Mouse (Mus musculus) T-helper 1 cell (primary cell): ENCODE measurements at regions not wholly inside any gene's neighbourhood (a gene's known extent, or its start where the extent isn't known, plus 50 kb on each side); places are given as distances from the start of the nearest gene placed in this dataset.

ENCODE experiments used
- in situ Hi-C: fragments of 300-600 bp; cut with MboI, MseI; formaldehyde crosslinking; loops from one replicate; pipeline ENCODE4 v1.15.1; 2025; ENCODE audit warnings: high pct_unique_total_duplicates

DNA sequence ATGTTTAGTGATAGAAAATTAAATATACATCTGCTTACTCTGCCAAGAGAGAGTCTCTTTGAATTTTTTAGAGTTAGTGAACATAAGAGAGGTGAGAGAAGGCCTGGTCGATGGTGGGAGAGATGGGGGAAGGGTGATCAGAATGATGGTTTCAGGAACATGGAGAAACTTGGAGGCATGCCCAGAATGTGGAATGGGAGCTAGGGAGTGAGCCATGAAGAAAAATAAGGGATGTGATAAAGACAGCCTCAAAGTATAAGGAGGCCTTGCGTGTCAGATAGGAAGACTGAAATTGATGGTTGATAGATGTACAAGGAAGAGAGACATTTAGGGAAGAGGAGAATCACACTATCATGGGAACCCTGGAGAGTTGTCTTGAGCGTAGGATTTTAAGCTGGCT, 354.6 kb downstream of the Osr1 start:
- in situ Hi-C loops: no loop called here

GRCm38 (mm10) chr12:9934158-9934557, 364.2 kb downstream of the Osr1 start:
- in situ Hi-C loops: no loop called here

GRCm38 (mm10) chr12:9941357-9941756, 371.4 kb downstream of the Osr1 start:
- in situ Hi-C loops: no loop called here

GRCm38 (mm10) chr12:9941823-9942222, 371.9 kb downstream of the Osr1 start:
- in situ Hi-C loops: no loop called here

DNA sequence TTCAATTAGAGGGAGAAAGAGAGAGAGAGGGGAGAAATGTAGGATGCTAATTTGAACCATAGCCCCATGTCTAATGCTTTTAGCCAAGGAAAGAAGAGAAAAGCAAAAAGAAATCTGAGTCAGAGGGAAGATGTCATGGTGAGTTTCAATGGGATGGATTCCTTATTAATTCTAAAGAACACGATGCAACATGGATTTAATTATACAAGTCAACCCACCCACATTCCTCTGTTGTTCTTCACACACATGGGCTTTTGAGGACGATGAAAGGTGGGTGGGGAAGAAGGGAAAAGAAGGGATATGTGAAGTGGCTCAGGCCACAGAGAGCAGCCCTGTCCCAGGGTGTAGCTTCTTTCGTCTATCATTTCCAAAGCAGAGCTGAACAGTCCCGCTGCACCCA, 378.9 kb downstream of the Osr1 start:
- in situ Hi-C loops: no loop called here

DNA sequence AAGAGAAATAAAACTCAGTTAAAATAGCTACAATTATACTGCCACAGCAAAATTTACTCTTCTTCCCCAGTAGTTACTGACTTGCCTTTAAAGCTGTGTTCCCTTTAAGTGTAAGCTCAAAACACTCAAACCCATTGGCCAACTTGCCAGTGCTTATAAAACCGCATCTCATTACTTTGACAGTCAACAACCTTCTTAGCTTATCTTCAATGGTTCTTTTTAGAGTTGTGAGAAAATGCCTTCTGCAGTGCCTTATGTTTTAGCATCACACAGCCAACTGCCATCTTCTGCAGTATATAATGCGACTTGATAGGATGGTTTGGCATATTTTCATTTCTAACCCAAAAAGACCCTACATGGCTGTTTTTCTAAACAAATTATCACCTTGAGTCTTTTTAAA, 382.5 kb downstream of the Osr1 start:
- in situ Hi-C loops: no loop called here

DNA sequence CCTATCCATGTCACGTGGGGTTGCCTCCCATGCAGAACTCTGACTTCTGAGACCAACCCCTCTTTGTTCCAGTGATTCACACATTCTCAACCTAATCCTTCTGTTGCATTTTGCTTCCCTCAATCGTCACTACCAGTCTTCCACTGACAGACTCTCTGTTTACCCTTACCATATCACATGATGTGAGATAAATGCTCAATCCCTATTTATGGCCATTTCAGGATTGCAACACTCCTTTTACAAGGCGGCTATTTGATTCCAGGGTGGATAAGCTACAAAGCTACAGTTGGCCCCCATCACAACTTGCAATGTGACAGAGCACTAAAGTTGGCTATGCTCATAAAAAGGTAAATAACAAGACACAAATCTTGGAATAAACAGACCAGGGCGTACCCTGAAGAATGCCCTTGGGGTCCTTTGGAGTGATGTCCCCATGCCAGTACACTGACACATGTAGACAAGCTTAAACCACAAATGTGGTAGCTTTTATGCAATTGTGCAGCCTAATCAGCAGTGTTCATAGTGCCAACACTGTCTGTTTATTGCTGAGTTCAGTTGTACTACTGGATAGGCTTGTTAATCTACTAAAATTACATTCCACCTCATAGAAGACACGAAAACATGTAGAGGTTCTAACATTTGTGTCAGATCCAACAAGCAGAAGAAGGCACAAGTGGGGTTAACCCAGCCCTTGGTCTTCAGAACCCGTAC, 384.4 kb downstream of the Osr1 start:
- in situ Hi-C loops: no loop called here

DNA sequence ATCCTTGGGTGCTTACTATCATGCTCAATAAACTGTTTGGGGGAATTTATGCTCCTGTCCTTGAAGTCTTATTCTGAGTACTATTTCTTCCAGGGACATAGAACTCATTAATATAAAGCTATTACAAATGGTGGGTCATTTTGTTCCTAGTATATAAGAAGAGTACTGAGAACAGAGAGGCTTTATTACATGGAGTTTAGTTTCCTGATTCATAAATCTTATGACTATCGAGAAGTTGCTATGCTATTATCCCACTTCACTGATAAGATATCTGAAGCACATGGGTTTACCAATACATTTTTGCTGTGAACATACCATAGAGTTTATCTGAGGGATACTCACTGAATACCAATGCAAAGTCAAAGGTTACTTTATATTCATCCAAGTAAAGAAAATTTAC, 399.5 kb downstream of the Osr1 start:
- in situ Hi-C loops: no loop called here

DNA sequence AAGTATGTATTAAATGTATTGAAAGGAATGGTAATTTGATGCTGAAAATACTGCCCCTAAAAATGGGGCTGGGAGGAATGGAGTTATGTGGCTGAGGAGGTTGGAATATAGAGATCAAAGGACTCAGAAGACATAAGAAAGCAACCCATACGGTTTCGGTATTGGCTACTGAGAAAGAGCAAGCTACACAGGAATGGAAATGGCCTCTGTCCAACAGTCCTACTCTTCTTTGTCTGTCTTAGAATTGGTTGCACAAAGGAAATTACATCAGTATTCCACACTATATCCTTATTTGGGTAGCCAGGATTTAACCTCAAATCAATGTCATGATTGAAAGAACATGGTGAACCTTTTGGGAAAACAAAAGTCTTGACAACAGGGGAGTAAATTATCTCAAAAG, 399.0 kb upstream of the Nt5c1b start:
- in situ Hi-C loops: loop anchor here (10.0 kb wide), 1 partner anchor 386 kb away; no protein-coding TSS in a partner anchor

DNA sequence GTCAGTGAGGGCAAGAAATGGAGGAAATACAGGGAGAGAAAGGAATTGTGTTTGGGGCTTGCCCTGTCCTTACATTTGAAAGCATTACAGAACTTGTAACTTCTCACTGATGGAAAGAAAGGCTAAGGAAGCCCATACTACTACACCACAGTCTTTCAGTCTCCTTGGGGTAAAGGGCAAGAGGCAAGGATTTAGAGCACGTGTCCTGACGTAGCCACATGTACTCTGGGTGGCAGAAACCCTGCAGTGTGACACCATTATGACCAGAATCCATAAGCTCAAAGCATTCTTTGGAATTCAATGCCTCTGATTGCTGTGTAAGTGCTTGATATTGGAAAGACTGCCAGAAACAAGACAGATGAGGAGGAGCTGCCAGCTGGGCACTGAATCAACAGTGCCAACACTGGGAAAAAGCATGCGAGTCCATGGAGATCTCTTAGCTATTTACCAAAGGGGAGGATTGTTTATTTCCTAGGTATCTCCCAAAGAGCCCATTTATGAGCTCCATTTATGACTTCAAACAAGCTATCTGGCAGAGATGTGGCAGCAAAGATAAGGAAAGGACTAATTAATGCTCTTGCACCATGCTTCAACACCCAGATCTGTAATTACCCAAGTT, 391.2 kb upstream of the Nt5c1b start:
- in situ Hi-C loops: loop anchor here (10.0 kb wide), 1 partner anchor 394 kb away; no protein-coding TSS in a partner anchor

- in situ Hi-C loops: loop anchor here (10.0 kb wide), 1 partner anchor 394 kb away; no protein-coding TSS in a partner anchor
Measured at GRCm38 (mm10) chr12:9979113-9979507, 390.7 kb upstream of the Nt5c1b start.

DNA sequence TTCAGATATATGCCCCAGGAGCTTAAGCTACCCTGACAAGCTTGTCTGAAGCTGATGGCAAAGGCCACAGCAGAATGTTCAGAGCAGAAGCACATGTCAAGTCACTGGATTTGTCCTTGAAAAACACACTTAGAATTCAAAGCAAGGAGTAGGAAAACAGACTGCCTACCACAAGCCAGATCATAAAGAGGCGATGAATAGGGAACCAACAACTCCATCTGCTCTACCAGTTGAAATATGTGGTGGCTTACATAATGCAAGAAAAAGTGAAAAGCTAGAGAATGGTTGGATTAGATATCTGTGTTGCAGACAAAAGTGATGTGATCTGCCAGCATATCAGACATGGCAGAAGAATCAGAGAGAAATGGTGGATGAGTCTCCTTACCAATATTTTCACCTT, 378.5 kb upstream of the Nt5c1b start:
- in situ Hi-C loops: no loop called here

DNA sequence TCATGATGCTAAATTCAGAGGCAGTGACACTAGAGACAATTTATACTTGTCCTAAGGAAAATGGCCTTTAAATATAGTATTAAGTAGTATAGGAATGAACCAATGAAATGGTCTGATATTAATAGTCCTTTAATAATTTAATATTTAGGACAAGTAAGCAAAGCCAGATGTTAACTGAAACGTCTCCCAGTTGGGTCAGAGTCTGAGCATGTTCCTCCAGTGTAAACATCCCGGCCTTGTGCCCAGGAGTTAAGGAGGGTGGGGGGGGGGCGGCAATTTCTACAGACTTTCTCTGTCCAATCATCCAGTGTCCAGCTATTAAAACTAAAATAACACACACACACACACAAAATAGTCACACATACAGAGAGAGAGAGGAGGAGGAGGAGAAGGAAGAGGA, 374.1 kb upstream of the Nt5c1b start:
- in situ Hi-C loops: no loop called here

- in situ Hi-C loops: no loop called here
Measured at GRCm38 (mm10) chr12:9996455-9997189, 373.2 kb upstream of the Nt5c1b start.

- in situ Hi-C loops: no loop called here
Measured at GRCm38 (mm10) chr12:9997190-9997561, 372.6 kb upstream of the Nt5c1b start.

DNA sequence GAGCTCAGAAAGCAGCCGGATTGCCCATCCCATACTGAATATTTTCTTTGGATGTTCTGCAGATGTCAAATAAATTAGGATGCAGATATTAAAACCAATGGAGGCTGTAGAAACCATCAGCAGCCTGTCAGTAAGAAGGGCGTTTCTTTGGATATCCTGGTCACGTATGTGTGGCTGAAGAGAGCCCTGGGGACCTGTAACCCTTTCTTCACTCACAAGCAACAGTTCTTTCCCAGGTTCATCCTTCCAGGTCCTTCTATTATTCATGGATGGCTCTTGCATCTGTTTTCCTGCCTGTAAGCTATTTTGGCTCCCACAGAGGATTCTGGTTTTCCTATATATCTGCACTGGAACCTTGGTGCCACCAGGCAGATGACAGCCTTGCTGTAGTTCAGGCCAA, 372.2 kb upstream of the Nt5c1b start:
- in situ Hi-C loops: no loop called here

DNA sequence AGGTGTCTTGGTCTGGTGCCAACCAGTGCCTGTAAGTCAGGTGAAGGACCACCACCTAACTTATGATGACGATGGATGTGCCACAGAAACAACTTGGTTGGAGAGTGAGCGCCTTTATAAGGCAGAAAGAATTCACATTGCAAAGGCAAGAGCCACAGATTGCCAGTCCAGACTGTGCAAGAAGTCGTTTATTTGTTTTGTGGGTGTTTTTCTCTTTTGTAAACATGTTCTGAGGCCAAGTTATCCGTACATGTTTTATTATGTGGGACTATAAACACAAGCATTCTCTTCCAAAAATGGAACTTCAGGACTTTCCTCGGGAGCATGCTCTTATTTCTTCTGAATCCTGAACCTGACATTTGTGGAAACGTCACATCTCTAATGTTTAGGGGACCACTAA, 369.8 kb upstream of the Nt5c1b start:
- in situ Hi-C loops: no loop called here

GRCm38 (mm10) chr12:10008473-10008872, 361.3 kb upstream of the Nt5c1b start:
- in situ Hi-C loops: no loop called here

DNA sequence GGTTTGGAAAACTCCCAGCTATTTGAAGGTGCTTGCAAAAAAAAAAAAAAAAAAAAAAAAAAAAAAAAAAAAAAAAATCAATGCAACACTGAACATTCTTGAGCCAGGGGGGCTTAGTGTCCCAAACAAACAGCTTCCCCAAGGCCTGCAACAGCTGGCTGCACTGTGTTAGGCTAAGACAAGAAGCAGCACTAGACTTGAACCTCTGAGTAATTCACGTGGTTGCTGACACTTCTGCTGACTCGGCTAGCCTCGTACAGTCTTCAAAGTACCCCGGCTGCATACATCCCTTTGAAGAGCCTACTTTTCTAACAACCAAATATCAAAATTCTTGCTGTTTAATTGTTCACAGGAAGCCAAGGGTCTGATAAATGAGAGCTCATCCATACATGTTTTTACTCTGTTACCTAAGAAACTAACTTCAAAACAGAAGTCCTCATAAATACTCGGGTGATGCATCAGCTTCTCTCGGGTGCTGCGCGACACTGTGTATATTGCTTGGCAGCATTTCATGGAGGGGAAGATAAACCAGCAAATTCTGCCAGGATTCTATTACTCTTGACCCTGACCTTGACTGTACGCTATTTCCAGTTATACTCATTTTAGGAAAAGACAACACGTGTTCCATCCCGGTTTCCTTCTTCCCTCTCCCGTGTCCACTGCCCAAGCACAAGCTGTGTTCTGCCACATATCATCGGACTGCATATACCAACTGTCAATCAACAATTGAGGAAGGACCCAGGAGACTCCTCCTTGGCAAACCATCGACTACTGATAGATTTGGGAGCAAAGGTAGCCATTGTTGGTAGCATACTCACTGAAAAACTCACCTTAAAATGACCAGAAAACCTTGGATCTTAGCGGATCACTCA, 352.8 kb upstream of the Nt5c1b start:
- in situ Hi-C loops: no loop called here

DNA sequence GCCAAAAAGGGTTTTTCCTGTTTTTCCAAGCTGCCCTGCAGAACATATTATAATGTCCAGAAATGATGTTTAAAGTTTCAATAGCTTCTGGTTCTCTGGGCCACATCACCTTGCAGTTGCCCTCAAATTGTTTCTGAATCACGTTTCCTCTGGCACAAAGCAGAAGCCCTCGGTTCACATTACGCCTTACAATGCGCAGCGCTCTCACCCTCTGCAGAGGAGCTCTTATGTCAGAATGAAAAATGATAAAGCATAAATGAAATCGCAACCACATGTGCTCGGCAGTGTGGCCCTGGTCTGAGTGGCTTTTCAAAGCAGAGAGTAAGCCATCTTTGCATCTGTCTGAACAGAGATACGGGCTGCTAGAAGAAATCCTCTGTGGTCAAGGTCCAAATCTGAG, 334.3 kb upstream of the Nt5c1b start:
- in situ Hi-C loops: no loop called here

DNA sequence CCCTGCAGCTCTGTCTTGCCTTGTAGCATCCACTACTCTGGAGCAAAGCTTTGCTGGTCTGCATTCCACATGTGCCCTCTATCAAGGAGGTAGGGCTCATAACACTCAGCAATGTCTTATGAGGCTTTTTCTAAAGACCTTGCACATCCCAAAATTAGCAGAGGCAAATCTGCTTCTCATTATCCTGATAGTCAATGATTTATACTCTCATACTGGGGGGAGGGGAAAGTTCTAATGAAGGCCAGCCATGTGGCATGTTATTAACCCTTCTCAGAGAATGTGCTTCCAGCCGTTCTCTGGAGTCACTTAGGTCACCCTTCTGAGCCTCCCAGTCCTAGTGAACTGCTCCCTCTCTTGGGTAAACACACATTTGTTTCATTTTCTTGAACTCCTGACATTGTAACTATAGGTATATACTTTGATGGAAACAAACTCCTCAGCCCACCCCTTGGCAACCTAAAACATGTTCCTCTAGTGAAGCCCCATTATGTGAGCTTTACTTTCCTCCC, 307.7 kb upstream of the Nt5c1b start:
- in situ Hi-C loops: no loop called here

GRCm38 (mm10) chr12:10078341-10078740, 291.4 kb upstream of the Nt5c1b start:
- in situ Hi-C loops: no loop called here
